Mouse (Mus musculus) heart, adult 18-20 months (tissue): ENCODE data around the gene 4930432M17Rik. TPM values are rescaled to one million over a fixed set of nuclear protein-coding genes. Genes with fewer than 3 reads are reported as not detected.
A peak's percentile ranks its signal among the peaks of the same experiment; 100 is the strongest.

ENCODE experiments used
- DNase-seq, 2 experiments: peaks; one replicate each; pipeline ENCODE4 v3.0.0; 2021 to 2022; ENCODE audit warnings: mixed read lengths in 1 of 2
- long read RNA-seq, 2 experiments: library from polyadenylated mRNA; stranded (forward); transcript quantifications; one replicate each; pipeline ENCODE4 v2.0.0; 2021
- total RNA-seq, 2 experiments: library from RNA; stranded (reverse); gene quantifications; 2 replicates each; pipeline ENCODE4 v1.2.3; 2021

The 4930432M17Rik gene
- not detected for total RNA-seq
- long read RNA-seq, experiment 1, result 0 reads
- long read RNA-seq, experiment 2, result 0 reads

DNA sequence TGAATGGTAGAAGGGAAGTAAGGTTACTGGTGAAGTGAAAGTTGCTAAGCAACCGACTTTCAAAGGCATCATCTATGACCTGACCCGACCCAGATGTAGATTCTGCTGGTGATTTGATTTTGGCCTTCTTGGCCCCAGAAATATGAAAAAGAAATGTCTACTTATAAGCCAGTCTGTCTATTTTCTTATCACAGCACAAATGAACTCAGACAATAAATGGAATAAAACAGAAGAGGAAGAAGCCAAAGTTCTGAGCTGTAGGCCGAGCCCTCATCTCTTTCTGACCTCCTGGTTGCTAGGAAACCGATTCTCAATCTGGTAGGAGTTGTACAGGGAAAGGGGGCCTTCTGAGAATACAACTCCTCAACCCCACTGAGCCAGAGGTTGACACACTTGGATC, at the start of gene 4930432M17Rik:
TSS of gene 4930432M17Rik (plus strand) at position 301 of the 400 bp plus-strand sequence.
- no peak for DNase-seq

DNA sequence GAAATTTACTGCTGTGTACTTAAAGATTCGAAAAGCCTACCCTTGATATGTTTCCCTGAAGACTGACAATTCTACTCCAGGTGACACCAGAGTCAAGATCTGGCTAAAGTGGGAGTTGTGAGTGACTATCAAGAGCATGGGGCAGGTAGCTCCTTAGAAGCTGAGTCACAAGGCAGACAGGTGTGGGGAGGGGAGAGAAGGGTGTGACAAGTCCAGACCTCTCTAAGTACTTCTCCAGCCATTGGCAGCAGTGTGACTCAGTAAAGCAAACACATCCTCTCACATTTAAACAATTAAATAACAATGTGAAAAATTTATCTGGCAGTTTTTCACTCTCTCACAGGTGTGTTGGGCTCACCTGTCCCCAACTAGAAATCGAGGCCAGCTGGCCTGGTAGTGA, 44.9 kb upstream of the 4930432M17Rik start:
- no peak for DNase-seq

DNA sequence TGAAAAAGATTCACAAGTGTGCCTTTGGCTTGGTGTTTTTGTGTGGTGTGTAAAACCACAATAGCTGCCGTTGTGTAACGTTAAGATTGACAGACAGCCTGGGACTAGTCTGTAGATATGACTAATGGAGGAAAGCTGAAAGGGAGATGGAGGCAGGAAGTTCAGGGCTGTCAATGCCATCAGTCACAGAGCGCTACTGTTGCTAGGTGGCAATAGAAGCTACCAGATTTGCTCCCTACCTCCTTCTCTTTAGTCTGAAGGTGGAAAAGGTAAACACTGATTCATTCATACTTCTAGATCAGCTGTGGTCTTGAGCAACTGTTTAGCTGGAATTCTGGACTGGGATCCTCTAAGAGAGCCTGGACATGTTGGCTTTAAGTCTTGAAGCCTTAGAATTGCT, 44.3 kb upstream of the 4930432M17Rik start:
- no peak for DNase-seq

DNA sequence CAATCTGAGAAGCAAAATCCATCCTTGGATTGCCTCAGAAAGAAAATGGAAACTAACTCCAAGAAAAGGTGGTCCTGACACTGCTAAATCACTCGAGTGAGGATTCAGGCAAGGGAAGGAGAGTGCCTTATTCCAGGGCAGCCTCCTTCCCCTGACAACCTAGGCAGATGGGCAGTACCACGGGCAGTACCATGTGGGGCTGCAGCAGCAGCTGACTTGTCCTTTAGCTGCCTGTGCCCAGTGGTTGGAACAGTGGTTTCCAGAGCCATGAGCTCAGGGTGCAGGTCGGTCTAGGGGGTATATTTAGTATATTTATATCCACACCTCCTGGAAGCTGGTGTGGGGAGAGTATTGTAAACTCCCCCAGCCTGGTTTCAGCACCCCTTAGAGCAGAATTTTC, 42.3 kb upstream of the 4930432M17Rik start:
- DNase-seq, result no peak

DNA sequence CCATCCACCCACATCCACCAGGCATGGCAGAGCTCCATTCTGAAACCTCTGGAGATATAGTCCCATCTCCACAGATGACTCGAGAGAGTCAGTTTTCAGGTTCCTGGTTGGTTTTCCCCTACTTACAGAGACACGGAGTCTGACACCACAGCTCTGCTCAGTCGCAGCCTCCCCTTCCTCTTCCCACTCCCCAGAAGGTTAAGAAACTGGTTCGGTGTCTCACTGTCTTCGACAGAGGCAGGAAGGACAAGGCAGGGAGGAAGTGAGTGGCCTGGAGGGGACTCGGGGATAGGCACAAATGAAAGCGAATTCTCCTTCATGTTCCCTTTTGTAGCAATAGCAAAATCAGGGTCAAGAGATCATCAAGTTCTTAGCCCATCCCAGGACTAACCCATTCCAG, 39.9 kb upstream of the 4930432M17Rik start:
- DNase-seq, result no peak

DNA sequence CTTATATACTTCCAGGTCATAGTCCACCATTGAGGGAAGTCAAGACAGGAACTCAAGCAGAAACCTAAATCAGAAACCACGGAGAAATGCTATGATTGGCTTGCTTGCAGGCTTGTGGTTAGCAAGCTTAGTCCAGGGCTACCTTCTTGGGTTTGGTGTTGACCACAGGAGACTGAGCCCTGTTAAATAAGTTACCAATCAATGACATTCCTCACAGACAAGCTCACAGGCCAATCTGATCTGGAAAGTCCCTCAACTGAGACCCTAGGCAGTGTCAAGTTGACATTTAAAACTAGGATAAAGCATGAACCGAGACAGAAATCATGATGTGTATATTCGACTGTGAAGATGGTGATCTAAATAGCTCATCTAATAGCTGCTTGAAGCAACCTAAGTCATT, 35.6 kb upstream of the 4930432M17Rik start:
- DNase-seq, result no peak

DNA sequence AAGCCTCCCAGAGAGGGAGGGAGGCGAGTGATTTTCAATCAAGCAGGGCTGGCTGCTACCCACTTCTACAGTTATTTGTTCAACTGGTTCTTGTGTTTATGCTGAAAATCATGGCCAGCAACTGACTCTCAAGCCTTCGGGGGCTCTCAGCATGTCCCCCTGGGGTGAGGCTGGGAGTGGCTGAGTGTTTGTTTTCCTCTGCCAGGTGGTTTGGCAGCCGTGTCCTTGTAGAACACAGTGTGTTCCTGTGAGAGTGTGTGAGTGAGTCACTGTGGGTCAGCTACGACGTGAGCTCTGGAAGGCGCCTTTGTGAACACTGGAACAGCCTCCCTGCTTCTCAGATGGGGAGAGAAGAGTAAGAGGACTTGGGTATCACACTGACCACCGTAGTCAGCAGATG, 35.1 kb upstream of the 4930432M17Rik start:
- DNase-seq, result peak; percentile 80 to 87

DNA sequence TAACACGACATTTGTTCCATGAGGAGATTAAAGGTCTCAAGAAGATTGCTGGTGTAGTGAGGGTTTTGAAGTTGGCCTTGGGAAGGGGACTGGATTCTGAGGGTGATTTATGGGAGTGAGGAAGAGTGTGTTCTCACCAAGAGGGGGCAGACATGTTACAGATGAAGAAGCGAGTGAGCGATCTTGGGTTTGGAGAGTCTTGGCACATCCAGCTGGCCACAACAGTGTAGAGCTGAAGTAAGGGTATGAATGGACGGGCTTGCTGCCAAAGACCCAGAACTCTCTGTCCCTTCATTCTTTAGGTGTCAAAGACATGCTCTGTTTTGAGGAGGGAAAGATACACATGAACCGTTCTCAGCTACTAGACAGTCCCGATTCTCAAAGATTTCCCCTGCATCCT, 34.2 kb upstream of the 4930432M17Rik start:
- DNase-seq, result peak; percentile 84 to 88

DNA sequence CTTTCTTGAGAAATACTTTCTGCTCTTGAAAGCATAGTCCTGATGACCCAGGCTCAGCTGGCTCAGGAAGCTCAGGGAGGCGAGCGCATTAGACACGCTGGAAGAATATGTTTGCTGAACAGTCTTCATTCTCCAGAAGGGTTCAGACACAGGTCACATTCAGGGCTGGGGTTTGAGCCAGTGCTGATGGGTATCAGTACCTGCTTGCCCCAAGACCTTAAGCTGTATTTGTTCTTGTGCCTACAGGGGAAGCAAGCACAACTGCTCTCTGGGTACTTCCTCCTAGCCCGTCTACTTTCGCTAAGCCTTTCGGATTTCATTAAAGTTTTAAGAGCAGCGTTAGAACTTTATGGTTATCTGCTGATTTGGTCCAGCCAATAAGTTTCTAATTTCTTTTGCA, 33.8 kb upstream of the 4930432M17Rik start:
- no peak for DNase-seq

DNA sequence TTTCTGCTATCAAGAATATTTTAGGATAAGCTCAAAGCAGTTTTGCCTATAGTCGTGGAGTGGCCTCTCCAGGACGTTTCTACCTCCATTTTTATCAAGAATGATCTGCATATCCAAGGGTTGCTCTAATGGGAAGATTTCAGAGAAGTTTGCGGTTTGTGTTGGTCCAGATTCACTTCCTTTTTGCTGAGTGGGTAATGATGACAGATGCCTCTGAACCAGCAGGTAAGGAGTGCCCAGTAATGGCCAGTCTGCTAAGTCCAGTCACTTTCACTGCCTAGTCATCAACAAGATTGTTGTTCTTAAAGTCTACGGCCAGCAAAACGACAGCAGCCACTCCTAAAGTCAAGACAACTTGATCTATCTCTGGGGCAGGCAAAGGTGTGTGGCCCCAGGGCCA, 32.8 kb upstream of the 4930432M17Rik start:
- no peak for DNase-seq

DNA sequence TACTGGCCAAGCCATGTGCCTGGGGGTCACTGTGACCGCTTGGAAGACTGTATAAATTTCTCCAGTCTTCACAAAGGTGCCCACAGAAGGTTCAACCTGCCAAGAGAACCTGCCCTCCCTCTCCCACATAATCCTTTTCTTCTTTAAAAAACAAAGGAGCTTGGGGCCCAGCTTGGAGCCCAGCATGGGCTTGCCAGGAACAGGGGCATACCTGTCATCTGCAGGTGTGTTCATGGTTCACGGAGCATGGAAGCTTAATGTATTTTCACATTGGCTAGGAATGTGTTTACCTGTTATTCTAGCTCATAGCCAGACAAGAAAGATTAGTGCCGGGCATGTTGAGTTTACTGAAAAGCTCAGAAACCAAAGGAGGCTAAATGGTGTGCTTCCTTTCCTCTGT, 32.3 kb upstream of the 4930432M17Rik start:
- DNase-seq, result no peak

DNA sequence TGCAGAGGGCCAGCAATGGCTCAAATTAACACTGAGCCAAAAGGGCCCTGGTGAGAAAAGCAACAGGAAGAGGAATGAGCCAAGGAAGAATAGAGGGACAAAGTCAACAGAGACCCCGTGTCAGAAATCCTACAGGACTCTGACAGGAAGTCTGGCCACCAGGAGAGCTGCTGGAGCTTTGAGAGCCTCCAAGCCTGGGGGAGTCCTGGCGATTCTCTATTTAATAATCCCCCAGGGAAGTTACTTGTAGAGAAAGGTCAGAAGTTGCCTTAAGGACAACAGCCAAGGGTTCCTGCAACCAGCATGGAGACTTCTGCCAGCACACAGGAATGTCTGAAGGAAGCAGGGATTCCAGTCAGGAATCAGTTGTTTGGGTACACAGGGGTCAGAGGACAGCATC, 30.0 kb upstream of the 4930432M17Rik start:
- DNase-seq, result peak; percentile 49 to 56

DNA sequence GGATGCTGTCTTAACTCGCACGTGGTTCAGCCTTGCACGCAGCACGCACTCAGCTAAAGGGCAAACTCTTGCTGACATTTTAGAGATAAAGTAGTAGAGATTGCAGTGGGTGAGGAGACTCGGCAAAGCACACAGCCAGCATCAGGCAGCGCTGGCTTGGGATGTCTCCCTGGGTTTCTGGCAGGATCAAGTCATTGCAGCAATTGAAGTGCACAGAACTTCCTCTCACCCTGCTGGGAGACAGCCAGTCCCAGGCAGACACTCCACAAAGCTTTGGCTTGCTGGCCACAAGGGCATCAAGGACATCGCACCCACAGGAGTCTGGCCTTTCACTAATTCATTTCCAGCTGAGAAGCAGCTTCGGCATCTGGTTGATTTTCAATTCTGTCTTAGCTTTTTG, 27.3 kb upstream of the 4930432M17Rik start:
- DNase-seq, result peak; percentile 78 to 87

DNA sequence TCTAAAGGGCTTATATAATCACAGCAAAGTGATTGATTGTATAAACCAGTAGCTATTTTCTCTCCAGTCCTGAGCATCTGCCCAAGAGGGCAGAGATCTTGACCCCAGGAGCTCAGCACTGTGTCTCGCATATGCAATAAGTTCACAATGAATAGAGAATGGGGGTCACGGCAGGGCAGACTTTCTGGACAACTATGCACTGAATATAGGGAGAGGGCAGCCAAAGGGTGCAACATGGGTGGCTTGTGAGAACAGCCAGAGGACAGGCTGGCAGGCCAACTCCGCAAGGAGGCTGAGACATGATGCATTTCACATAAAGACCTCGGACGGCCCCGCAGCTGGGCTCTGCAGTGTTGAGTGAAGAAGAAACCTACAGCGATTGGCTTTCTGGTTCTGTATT, 25.1 kb upstream of the 4930432M17Rik start:
- peak in 1 of 2 experiments; percentile 32 for DNase-seq

DNA sequence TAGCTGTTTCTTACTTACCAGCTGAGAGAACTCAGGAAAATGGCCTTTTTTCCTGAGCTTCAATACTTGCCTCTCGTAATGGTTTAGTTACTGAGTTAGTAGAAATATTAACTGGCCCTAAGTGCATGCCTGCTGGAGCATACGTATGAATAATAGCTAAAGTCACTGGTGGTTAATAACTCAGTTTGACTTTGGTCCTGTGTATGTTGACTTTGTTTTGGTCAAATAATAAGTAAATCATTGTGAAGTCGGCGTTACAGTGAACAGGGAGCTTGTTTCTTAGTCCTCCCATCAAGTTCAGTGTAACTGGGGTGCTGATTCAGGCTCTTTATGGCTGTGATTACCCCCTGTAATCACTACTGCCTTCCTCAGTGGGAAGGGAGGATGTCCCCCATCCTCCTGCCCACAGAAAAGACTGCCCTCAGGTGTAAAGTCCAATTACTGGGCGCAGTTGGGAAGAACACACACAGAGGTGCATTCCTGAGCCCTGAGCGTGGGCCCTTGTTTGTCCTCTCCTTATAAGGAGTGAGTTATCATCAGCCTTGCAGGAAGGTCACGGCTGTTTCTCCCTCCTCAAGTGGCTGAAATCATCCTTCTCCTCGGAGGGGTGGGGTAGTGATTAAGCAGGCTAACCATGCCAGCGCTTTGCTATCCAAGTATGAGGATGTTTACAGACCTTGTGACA, 24.1 kb upstream of the 4930432M17Rik start:
- DNase-seq, result peak in 1 of 2 experiments; percentile 44

DNA sequence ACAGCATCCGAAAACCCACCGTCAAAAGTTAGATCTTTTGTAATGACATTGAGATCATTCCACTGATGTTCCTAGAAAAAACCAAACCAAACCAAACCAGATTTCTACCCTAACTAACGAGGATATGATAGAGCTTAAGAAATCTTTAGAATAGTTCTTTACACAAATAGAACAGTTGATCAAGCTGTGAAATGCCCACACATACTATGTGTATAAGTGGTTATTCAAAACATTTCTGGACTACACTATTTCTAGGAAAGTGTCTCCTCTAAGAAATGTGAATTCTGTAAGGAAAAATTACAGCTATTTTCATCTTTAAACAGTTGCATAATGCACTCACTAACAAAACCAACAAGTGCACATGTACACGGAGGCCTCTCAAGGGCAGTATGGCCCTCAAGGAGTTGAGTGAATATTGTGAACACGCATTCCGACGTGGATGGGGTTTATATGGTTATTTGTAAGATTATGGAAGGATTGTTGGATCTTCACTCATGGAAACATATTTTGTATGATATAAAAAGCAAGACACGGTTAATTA, 22.3 kb upstream of the 4930432M17Rik start:
- no peak for DNase-seq

DNA sequence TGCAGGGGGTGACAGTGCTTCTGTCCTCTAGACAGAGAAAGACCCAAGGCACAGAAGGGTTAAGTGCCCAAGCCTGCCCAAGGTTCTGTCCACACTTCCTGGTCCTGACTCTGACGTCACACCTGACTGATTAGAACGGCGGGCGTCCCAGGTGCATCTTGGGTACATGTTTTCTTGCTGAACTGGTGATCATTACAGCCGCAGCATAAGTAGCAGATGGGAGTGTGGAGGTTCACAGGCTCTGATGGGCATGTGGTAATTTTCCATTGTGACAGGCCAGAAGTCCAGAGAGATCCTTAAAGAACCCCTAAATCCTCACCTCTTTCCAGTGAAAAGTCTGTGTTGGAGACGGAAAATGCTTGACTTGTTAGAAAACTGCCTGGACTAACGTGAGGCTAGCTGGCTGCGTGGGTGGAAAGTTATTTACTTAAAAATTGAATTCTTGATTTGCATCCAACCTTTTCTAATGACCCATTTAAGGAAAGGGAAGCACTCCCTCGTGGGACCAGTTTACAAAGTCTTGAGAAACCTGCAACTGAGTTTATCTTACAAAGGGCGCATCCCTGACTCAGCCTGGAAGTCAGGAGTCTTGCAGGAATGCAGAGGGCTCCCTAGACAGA, 20.4 kb upstream of the 4930432M17Rik start:
- DNase-seq, result peak; percentile 54 to 61

DNA sequence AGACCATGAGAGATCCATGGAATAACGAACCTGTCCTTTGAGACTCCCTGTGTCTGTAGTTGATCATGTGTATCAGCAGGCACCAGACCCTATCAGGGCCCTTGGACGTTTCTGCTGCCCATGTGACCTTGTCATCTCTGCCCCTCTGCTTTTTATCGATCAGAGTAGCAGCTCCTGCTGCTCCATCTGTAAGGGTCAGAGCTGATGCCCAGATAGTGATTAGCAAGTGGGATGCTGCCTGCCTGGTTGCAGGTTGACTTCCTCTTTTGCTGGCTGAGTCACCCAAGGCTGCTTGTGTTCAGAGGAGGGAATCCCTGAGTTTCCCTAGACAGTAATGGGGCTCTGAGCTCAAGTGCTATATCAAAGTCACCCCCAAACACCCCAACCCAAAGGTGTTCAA, 18.9 kb upstream of the 4930432M17Rik start:
- DNase-seq, result no peak

DNA sequence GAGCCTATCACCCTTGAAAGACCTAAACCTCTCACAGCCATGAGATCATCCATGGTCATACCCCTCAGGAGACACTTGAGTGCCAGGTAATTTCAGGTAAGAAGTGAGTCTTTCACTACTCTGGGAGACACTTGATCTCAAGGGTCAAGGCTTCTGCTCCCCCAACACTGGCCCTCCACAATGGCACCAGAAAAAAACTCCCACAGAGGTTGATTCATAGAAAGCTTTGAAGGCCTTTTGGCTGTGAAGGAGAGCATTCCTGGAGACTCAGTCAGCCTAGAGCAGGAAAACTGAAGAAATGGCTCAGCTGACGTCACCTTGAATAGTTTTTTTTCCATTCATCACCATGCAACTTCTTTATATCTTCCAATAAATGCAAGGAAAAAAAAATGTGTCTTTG, 18.4 kb upstream of the 4930432M17Rik start:
- DNase-seq, result no peak

DNA sequence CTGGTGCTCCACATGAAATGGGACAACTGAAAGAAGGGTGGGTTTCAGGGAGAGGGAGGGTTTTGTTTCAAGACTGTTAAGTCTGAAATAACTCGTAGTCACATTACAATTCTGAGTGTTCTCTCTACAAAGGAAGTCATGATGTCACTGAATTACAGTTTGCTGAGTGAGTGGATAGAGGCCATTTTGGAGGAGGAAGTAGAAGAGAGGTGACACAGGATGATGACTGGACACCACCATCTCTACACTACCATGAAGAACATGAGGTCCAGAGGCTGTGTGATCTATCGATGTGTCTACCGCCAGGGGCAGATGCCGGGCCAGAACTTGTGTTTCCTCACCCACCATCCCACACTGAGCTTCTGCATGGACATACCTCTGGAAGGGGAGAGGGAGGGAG, 13.6 kb upstream of the 4930432M17Rik start:
- no peak for DNase-seq

DNA sequence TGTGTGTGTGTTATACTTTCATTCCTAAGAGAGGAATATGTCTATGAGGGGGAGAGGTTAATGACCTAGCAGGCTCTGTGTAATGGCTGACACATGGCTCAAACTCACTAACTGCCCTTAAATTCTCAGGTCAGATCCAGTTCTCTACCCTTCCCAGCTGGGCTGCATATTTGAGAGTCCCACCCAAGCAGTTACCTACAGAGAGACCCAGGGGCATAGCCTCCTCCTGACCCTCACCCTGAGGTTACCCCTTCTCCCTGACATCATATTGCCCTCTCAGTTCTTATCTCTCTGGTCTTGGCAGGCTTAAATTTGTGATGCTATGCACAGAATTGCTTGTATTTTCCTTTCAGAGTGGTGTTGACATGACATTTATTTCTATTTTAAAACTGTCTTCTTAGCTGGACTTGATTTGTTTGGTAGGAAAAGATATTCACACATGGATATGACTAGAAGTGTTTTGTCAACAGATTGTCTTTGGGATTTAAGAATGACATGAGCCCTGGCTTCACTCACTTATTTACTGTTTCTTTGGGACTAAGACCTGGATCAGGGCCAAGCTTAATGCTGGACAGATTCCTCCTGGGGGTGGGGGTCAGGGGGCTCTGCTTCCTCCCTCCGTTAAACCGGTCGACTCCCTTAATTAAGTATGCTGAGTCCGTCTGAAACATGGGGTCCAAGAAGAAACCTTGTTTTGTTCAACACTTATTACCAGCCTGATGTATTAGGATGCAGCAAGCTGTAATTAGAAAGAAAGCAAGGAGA, 7.7 kb upstream of the 4930432M17Rik start:
- DNase-seq, result peak in 1 of 2 experiments; percentile 20

DNA sequence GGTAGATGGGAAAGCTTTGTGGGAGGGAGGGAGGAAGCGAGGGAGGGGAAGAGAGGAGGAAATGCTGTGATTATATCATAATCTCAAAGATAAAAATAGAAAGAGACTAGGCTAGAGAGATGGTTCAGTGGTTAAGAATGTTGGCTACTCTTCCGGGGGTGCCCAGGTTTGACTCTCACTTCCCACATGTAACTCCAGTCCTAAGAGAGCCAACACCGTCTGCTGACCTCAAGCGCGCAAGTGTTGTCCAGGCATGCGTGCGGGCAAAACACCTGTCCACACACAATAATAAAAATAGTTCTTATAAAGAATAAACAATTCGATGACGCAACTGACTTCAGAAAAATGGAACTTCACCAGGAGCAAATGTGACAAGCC, 7.1 kb upstream of the 4930432M17Rik start:
- no peak for DNase-seq
